Comparison of ENCODE assay signal across 23 mouse cellular contexts in genomic region chr1:119731166-119731565, GRCm38 (mm10).
"Had no signal": no experiment of that assay in that cellular context is flagged by ENCODE, and none has a peak within 500 bp of the region (broad histone marks: within the 10 kb centered on the region; RNA-seq: fewer than 3 reads in every experiment).

No protein-coding gene starts in this region.

- H3K9me3 ChIP-seq: heart, embryonic 13.5 days; heart, embryonic 15.5 days; hindbrain, embryonic 13.5 days; hindbrain, embryonic 15.5 days; limb, embryonic 13.5 days; limb, embryonic 15.5 days; liver, embryonic 13.5 days; liver, embryonic 15.5 days had no signal

- DNase-seq: gastrocnemius, postnatal 14 days; gastrocnemius, postnatal 36 days; heart, adult 11 months; heart, adult 2 months; heart, postnatal 14 days; heart, postnatal 36 days; kidney, adult 11 months; kidney, postnatal 14 days; layer of hippocampus, adult 9-11 months; layer of hippocampus, postnatal 36 days; left cerebral cortex, postnatal 4 days; liver, embryonic 13.5 days; liver, postnatal 0 days had no signal

- ATAC-seq: hindbrain, postnatal 0 days; intestine, embryonic 16.5 days; liver, postnatal 0 days had no signal

- H3K27ac ChIP-seq: heart, adult 2 months; heart, embryonic 13.5 days; heart, embryonic 15.5 days; hindbrain, embryonic 13.5 days; hindbrain, embryonic 15.5 days; hindbrain, postnatal 0 days; limb, embryonic 13.5 days; limb, embryonic 15.5 days; liver, embryonic 13.5 days; liver, embryonic 15.5 days had no signal

- H3K27me3 ChIP-seq: heart, embryonic 13.5 days; heart, embryonic 15.5 days; hindbrain, embryonic 13.5 days; hindbrain, embryonic 15.5 days; limb, embryonic 13.5 days; limb, embryonic 15.5 days; liver, embryonic 13.5 days; liver, embryonic 15.5 days had no signal

- H3K4me3 ChIP-seq: heart, adult 2 months; heart, embryonic 13.5 days; heart, embryonic 15.5 days; hindbrain, embryonic 13.5 days; hindbrain, embryonic 15.5 days; limb, embryonic 13.5 days; limb, embryonic 15.5 days; liver, embryonic 13.5 days; liver, embryonic 15.5 days had no signal

- H3K4me2 ChIP-seq: heart, embryonic 11.5 days; heart, embryonic 13.5 days; heart, embryonic 15.5 days; hindbrain, embryonic 13.5 days; hindbrain, embryonic 15.5 days; limb, embryonic 13.5 days; limb, embryonic 15.5 days; liver, embryonic 13.5 days; liver, embryonic 15.5 days had no signal

- H3K9ac ChIP-seq: heart, embryonic 13.5 days; heart, embryonic 15.5 days; hindbrain, embryonic 13.5 days; hindbrain, embryonic 15.5 days; limb, embryonic 13.5 days; limb, embryonic 15.5 days; liver, embryonic 13.5 days; liver, embryonic 15.5 days; liver, postnatal 0 days had no signal

- H3K36me3 ChIP-seq: heart, embryonic 15.5 days; liver, embryonic 13.5 days; liver, embryonic 15.5 days had no signal

- H3K4me1 ChIP-seq: heart, embryonic 13.5 days; heart, embryonic 15.5 days; hindbrain, embryonic 13.5 days; hindbrain, embryonic 15.5 days; limb, embryonic 13.5 days; limb, embryonic 15.5 days; liver, embryonic 13.5 days; liver, embryonic 15.5 days had no signal
